Mouse (Mus musculus): Measurements from ENCODE around the gene Eml3.

The Eml3 gene

GRCm38 (mm10) chr19:8914212-8914611 lies 15.1 kb upstream of the Eml3 start:
- no peak for DNase-seq (ENCODE audit: low spot score)

GRCm38 (mm10) chr19:8919000-8919399 lies 10.4 kb upstream of the Eml3 start:
- DNase-seq (ENCODE audit: low spot score): no peak

- DNase-seq (ENCODE audit: low spot score): no peak
Observed at GRCm38 (mm10) chr19:8919684-8920072, 9.7 kb upstream of the Eml3 start.

GRCm38 (mm10) chr19:8920073-8920736 lies 9.1 kb upstream of the Eml3 start, which contains the start of gene B3gat3:
TSS of gene B3gat3 (plus strand) at chr19:8920374.
- peak; percentile 93 for DNase-seq (ENCODE audit: low spot score)

- no peak for DNase-seq (ENCODE audit: low spot score)
Observed at GRCm38 (mm10) chr19:8920836-8921291, 8.5 kb upstream of the Eml3 start.

- no peak for DNase-seq (ENCODE audit: low spot score)
Observed at GRCm38 (mm10) chr19:8921741-8922140, 7.6 kb upstream of the Eml3 start.

GRCm38 (mm10) chr19:8926766-8927165 lies 2.6 kb upstream of the Eml3 start:
- no peak for DNase-seq (ENCODE audit: low spot score)

- DNase-seq (ENCODE audit: low spot score): no peak
Observed at GRCm38 (mm10) chr19:8927891-8928525, 1.3 kb upstream of the Eml3 start.

- no peak for DNase-seq (ENCODE audit: low spot score)
Observed at GRCm38 (mm10) chr19:8928689-8929223, 596 bp upstream of the Eml3 start.

GRCm38 (mm10) chr19:8930117-8930516 lies 765 bp downstream of the Eml3 start:
- DNase-seq (ENCODE audit: low spot score): no peak

GRCm38 (mm10) chr19:8930771-8931170 lies 1.4 kb downstream of the Eml3 start:
- DNase-seq (ENCODE audit: low spot score): no peak

GRCm38 (mm10) chr19:8936736-8937135 lies 7.4 kb downstream of the Eml3 start:
- DNase-seq (ENCODE audit: low spot score): no peak

GRCm38 (mm10) chr19:8940526-8941133 lies 11.3 kb downstream of the Eml3 start:
- no peak for DNase-seq (ENCODE audit: low spot score)

- no peak for DNase-seq (ENCODE audit: low spot score)
Observed at GRCm38 (mm10) chr19:8941136-8941514, 11.8 kb downstream of the Eml3 start.

GRCm38 (mm10) chr19:8941515-8942217 lies 12.3 kb downstream of the Eml3 start, which contains the start of gene Mta2:
TSS of gene Mta2 (plus strand) at chr19:8941875.
- peak; percentile 94 for DNase-seq (ENCODE audit: low spot score)

- DNase-seq (ENCODE audit: low spot score): peak; percentile 71
Observed at GRCm38 (mm10) chr19:8942276-8942964, 13.1 kb downstream of the Eml3 start.

- DNase-seq (ENCODE audit: low spot score): no peak
Observed at GRCm38 (mm10) chr19:8943047-8943446, 13.7 kb downstream of the Eml3 start.

GRCm38 (mm10) chr19:8944062-8944461 lies 14.7 kb downstream of the Eml3 start:
- no peak for DNase-seq (ENCODE audit: low spot score)

- DNase-seq (ENCODE audit: low spot score): peak; percentile 71
Observed at GRCm38 (mm10) chr19:8944750-8945149, 15.4 kb downstream of the Eml3 start.

GRCm38 (mm10) chr19:8945251-8945650 lies 15.9 kb downstream of the Eml3 start:
- no peak for DNase-seq (ENCODE audit: low spot score)

- no peak for DNase-seq (ENCODE audit: low spot score)
Observed at GRCm38 (mm10) chr19:8946929-8947328, 17.6 kb downstream of the Eml3 start.

GRCm38 (mm10) chr19:8950190-8950589 lies 20.8 kb downstream of the Eml3 start:
- DNase-seq (ENCODE audit: low spot score): no peak
